Mouse (Mus musculus) gonadal fat pad, adult 2 months (tissue): ENCODE results near the gene Kcna2. TPM values are rescaled to one million over a fixed set of nuclear protein-coding genes. Genes with fewer than 3 reads are reported as not detected.

Experiments
- DNase-seq: peaks from one replicate; pipeline ENCODE4 v3.0.0-alpha.2; 2012; ENCODE audit warnings: low read depth
- polyA plus RNA-seq: library from polyadenylated mRNA; depleted of rRNA; stranded (reverse); fragments of >200 nt; gene quantifications from 2 replicates; pipeline ENCODE4 v1.2.3, GENCODE M21; 2012; rRNA removed

Kcna2 gene
- polyA plus RNA-seq, 1 experiment = 0.54 TPM

GRCm38 (mm10) chr3:107150872-107151540 lies 50.1 kb downstream of the Kcna2 start:
- no peak for DNase-seq

GRCm38 (mm10) chr3:107153772-107154655 lies 53.1 kb downstream of the Kcna2 start:
- no peak for DNase-seq

GRCm38 (mm10) chr3:107158856-107159255 lies 57.9 kb downstream of the Kcna2 start:
- DNase-seq = no peak

GRCm38 (mm10) chr3:107159418-107159817 lies 58.5 kb downstream of the Kcna2 start:
- no peak for DNase-seq

- no peak for DNase-seq
Measured at GRCm38 (mm10) chr3:107159859-107160324, 58.9 kb downstream of the Kcna2 start.

GRCm38 (mm10) chr3:107162741-107163140 lies 61.8 kb downstream of the Kcna2 start:
- DNase-seq = no peak

Other genes starting within 250 kb of the Kcna2 start
- gene Kcna3, start 65.0 kb upstream of the Kcna2 start, polyA plus RNA-seq = 0.61 and 0.76 TPM in 2 replicates
- not detected in 2 replicates for gene Kcna10, start 81.9 kb downstream of the Kcna2 start, polyA plus RNA-seq
- 0.22 and 0.23 TPM in 2 replicates for gene Cym, start 120.6 kb downstream of the Kcna2 start, polyA plus RNA-seq
- gene A630076J17Rik, start 129.5 kb downstream of the Kcna2 start, polyA plus RNA-seq = 0.07 TPM in 1 of 2 replicates, not detected in the other
- 0.09 and 0.12 TPM in 2 replicates for gene Prok1, start 138.6 kb downstream of the Kcna2 start, polyA plus RNA-seq
- gene Lamtor5, start 177.7 kb downstream of the Kcna2 start, polyA plus RNA-seq = 116 and 121 TPM in 2 replicates
- 2.4 and 2.7 TPM in 2 replicates for gene Slc16a4, start 190.1 kb downstream of the Kcna2 start, polyA plus RNA-seq
- gene Rbm15, start 232.5 kb downstream of the Kcna2 start, polyA plus RNA-seq = 6.4 and 8.5 TPM in 2 replicates